Mouse (Mus musculus) inflammation-experienced regulatory T-cells, adult 6 months (primary cell): ENCODE measurements at regions not wholly inside any gene's neighbourhood (a gene's known extent, or its start where the extent isn't known, plus 50 kb on each side); places are given as distances from the start of the nearest gene placed in this dataset.

Source experiments
- ATAC-seq: one replicate; pipeline ENCODE4 v1.8.0; 2017

GRCm38 (mm10) chr1:92776353-92776752, 55.1 kb upstream of the Gpc1 start:
- no peak for ATAC-seq

- ATAC-seq: no peak
Observed at GRCm38 (mm10) chr1:92775908-92776307, 55.5 kb upstream of the Gpc1 start.

GRCm38 (mm10) chr1:92774743-92775692, 56.4 kb upstream of the Gpc1 start:
- ATAC-seq: peak; percentile 53

GRCm38 (mm10) chr1:92774006-92774405, 57.4 kb upstream of the Gpc1 start:
- ATAC-seq: peak; percentile 69

GRCm38 (mm10) chr1:92772784-92773113, 58.7 kb upstream of the Gpc1 start:
- no peak for ATAC-seq

GRCm38 (mm10) chr1:92772101-92772783, 59.2 kb upstream of the Gpc1 start:
- ATAC-seq: no peak

GRCm38 (mm10) chr1:92769696-92770095, 61.7 kb upstream of the Gpc1 start:
- no peak for ATAC-seq

- ATAC-seq: no peak
Observed at GRCm38 (mm10) chr1:92769156-92769555, 62.3 kb upstream of the Gpc1 start.

GRCm38 (mm10) chr1:92766496-92766895, 64.9 kb upstream of the Gpc1 start:
- ATAC-seq: no peak

- ATAC-seq: no peak
Observed at GRCm38 (mm10) chr1:92754793-92755488, 76.5 kb upstream of the Gpc1 start.

- ATAC-seq: no peak
Observed at GRCm38 (mm10) chr1:92751700-92752136, 79.7 kb upstream of the Gpc1 start.

GRCm38 (mm10) chr1:92749475-92749874, 82.0 kb upstream of the Gpc1 start:
- ATAC-seq: no peak

- ATAC-seq: no peak
Observed at GRCm38 (mm10) chr1:92745284-92745683, 86.2 kb upstream of the Gpc1 start.

GRCm38 (mm10) chr1:92744528-92745241, 86.8 kb upstream of the Gpc1 start:
- no peak for ATAC-seq

GRCm38 (mm10) chr1:92742881-92743621, 88.4 kb upstream of the Gpc1 start:
- no peak for ATAC-seq

- no peak for ATAC-seq
Observed at GRCm38 (mm10) chr1:92742300-92742699, 89.1 kb upstream of the Gpc1 start.

- no peak for ATAC-seq
Observed at GRCm38 (mm10) chr1:92741047-92741446, 90.4 kb upstream of the Gpc1 start.

GRCm38 (mm10) chr1:92737600-92738197, 89.1 kb upstream of the Otos start:
- no peak for ATAC-seq

GRCm38 (mm10) chr1:92736411-92736810, 87.8 kb upstream of the Otos start:
- ATAC-seq: no peak

- no peak for ATAC-seq
Observed at GRCm38 (mm10) chr1:92733732-92734131, 85.1 kb upstream of the Otos start.
